Mouse (Mus musculus): ENCODE results near the gene Eef1a2.

Gene Eef1a2

DNA sequence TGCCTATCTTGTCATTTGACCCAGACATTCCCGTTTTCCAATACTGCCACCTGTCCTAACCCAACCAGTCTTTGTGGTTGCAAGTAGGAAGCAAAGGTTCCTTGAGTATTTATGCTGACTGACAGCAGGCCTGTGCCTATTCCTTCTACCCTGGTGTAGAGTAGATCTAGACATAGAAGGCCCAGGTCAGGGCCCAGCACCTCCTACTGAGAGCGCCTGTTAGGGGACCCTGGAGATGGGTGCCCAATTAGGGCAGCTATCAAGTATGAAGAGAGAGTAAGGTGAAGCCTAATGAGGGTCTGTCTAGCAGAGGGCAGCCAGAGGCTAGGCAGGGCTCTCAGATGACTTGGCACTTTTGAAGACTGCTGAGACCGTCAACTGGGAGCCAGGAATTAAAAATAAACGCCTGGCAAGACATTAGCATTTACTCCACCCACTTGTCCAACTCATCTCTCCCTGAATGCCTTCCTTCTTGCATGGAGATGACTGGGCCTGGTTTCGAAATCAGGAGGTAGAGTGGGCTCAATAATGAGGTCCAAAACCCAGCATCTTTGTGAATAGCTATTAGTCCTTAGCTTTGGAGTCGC is 995 bp upstream of the Eef1a2 start:
- no peak for DNase-seq

DNA sequence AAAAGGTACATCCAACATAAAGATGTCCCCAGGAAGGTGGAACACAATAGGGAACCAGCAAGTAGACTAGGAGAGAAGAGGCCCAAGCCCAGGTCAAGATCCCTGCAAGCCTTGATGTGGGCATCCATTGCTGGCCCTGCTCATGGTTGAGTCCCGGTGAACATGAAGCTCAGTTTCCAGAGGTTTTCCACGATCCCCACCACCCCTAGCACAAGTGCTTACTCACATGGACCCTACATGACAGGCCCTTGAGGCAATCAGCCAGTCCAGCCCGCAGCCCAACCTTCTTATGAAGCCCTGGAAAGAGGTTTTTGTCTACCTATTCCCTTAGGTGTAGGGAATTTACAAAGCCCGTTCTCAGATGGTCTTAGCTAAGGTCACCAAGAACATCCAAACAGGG is 366 bp upstream of the Eef1a2 start:
- DNase-seq, result no peak

DNA sequence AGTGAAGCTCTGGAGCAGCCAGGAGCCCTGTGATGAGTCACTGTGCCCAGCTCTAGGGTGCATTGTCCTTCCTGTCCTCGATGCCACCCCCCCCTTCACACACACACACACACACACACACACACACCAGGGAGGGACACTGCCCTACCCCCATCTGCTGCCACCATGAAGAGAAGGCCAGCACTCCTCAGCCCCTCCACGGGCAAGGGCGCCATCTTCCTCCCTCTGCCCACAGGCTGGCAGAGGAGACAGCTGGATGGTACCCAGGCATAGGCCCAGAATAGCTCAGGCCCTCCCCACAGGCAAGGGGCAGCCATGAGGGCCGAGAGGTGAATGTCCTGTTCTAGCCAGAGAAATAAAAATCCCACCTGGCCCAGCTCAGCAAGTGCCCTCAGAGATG is 1.0 kb downstream of the Eef1a2 start:
- no peak for DNase-seq

DNA sequence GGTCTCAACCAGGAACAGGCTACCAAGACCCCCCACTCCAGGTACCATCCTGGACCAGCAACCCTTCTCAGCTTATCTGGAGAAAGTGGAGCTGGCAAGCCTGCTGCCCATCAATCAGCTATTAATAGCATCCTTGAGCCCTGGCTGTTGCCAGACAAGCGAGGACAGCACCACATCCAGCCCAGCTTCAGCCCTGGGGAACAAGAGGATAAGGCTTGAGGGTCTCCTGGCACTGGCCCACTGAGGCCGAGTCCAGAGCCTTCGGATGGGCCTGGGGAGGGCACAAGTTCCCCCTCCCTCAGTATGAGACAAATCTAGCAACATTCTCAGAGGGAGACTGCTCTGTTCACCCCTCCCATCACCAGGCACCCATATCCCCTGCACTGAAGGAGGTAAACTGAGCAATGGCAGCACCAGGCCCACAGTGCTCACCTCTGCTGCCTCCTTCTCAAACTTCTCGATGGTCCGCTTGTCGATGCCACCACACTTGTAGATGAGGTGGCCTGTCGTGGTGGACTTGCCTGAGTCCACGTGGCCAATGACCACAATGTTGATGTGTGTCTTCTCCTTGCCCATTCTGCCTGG is 1.9 kb downstream of the Eef1a2 start:
- DNase-seq, result no peak

DNA sequence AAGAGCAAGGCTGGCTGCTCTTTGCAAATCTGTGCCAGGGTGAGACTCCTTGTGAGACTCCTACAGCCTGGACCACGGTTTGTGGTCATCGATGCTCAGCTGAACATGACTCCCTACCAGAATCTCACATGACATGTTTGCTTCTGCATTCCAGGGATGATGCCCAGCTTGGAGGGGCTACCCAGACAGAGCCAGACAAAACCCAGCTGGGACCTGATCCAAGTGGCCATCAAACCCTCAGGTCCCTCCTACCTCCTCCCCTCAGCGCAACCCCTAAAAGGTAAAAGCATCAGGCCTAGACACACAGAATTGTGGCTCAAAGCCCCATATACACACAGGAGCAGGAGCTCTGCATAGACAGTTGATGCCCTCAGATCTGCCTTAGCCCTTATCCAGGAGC is 2.5 kb downstream of the Eef1a2 start:
- no peak for DNase-seq

DNA sequence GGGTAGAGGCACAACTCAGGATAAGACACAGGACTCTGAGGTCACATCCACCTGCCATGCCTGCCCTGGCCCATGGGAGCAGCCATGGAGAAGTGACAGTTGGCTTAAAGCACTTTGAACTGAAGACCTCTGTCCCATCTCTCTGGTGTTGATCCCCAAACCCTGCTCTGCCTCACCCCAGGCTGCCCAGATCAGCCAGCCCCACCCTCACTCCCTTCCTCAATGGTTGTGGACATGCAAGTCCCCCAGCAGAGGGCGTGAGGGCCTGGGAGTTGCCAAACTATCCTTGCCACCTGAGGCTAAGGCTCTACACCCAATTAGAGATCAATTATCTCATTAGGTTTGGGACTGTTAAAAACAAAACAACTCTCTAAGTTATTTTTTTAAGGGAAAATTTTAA is 3.0 kb downstream of the Eef1a2 start:
- DNase-seq, result peak in 1 of 2 experiments; percentile 26

DNA sequence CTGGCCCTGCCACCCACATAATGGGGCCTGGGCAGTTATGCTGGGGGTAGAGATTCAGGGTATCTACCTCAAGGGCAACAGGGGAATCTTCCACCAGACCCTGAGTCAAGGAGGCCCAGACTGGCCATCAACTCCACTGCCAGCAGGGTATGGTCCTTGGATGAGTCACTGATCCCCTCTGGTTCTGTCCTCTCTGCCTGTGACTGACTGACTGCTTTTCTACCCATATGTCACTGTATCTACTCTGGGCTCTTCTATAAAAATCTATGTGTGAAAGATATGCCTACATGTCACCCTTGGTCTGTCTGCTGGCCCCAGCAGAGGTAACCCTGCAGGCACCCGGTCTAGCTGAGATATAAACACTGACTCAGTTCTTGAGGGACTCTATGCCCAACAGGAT is 3.7 kb downstream of the Eef1a2 start:
- no peak for DNase-seq

DNA sequence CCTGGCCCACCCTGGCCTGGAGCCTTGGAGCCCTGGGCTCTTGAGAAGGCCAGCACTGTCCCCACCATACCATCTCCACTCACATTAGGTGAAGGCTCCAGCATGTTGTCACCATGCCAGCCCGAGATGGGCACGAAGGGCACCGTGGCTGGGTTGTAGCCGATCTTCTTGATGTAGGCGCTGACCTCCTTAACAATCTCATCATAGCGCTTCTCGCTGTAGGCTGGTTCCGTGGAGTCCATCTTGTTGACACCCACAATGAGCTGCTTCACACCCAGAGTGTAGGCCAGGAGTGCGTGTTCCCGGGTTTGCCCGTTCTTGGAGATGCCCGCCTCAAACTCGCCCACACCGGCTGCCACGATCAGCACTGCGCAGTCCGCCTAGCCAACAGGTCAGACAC is 4.1 kb downstream of the Eef1a2 start:
- DNase-seq, result no peak

DNA sequence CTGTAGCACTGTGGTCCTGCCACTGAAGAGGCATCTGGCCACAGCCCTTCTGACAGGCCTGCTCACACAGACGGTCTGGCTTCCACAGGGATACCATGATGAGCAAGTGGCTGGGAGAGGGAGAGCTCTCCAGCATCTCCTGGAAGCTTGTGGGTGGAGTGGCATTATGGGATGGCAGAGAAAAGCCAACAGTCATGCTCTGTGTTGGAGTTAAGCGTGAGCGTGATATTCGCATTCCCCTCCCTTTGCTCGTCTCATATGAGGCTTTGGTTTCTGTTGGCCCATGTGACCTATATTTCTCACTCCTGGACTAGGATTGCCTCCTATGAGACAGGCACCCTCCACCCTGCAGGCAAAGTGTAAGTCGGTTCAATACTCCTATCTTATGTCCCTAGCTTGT is 6.5 kb downstream of the Eef1a2 start:
- DNase-seq, result no peak

DNA sequence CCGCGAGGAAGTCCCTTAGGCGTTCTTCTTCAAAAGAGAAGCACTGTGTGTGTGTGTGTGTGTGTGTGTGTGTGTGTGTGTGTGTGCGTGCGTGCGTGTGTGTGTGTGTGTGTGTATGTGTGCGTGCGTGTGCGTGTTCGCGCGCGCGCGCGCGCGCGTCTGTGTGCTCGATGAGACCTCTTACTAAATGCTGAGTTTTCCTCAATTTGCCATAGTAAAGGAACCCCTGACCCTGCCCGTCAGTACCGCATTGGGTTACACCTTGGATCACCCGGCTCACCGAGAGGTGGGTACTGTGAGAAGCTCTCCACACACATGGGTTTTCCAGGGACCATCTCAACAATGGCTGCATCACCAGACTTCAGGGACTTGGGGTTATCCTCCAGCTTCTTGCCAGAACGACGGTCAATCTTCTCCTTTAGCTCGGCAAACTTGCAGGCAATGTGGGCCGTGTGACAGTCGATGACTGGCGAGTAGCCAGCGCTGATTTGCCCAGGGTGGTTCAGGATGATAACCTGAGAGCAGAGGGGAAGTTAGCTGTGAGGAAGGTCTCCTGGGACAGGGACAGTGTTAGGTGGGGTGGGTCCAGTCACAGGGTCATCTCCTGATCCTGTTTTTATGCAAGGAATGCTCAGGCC is 8.4 kb downstream of the Eef1a2 start:
- no peak for DNase-seq

DNA sequence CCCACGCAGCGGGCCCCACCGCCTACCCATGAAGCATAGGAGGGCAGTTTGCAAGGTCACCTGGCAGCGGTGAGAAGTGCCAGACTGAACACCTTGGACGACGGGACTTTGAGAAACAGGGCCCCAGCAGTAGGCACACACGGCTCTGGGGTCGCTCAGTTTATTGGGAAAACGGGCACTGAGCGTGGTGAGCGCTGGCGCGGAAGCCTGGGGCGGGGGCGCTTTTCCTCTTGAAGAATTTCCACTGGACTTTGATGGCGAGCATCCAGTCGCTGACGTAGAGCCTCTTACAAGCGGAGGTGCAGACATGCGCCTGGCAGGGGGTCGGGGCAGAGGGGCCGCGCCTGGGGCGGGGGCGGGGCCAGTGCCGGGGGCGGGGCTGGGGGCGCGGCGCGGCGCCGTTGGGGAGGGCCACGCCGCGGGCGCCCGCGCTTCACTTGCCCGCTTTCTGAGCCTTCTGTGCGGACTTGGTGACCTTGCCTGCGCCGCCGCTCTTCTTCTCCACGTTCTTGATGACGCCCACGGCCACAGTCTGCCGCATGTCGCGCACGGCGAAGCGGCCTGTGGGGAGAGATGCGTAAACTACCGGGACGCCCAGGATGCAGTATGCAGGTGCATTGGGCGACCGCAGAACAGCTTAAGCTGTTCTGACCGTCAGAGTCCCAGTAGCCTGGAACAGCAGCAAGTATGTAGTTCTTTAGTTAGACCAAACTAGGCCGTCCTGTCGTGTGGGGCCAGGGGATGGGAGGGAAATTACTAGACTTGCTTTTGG is 9.1 kb downstream of the Eef1a2 start:
- no peak for DNase-seq

DNA sequence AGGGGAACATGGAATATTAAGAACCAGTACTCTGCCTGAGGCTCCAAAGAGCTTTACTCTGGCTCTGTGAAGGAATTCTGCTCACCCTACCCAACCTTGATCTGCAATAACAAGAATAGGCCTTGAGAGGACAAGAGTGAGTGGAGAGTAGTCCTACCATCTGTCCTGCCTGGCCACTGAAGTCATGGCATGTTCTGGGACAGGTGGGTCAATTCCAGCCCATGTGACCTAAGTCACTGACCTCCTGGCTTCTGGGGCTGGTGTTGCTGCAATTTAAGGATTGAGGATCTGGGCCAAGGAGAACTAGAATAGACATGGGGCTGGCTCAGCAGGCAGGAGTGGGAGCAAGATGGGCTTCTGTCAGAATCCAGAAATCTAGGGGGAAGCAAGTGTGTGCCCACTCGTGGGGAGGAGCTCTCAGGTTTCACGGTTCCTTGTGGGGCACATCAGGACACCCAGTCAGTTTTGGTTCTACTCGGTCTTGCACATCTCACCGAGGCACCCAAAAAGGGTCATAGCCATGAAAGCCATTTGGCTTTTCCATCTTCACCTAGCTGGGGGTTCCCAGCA is 9.8 kb downstream of the Eef1a2 start:
- no peak for DNase-seq

DNA sequence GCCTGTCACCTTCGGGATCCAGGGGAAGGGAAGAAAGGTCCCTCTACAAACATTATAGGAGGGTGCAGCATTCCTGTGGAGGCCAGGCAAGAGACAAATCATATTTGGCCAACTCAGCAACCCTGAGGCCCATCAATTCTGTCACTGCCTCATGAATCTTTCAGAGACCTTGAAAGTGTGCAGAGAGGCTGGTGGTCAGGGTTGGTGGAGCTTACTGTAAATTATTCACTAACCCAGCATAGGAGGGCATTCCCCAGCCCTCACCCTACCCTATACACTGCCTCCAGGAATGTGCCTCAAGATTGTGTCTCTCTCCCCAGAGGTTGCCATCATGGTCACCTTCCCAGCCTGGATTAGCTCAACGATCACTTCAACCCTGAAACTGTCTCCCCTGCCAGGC is 12.1 kb downstream of the Eef1a2 start:
- no peak for DNase-seq

DNA sequence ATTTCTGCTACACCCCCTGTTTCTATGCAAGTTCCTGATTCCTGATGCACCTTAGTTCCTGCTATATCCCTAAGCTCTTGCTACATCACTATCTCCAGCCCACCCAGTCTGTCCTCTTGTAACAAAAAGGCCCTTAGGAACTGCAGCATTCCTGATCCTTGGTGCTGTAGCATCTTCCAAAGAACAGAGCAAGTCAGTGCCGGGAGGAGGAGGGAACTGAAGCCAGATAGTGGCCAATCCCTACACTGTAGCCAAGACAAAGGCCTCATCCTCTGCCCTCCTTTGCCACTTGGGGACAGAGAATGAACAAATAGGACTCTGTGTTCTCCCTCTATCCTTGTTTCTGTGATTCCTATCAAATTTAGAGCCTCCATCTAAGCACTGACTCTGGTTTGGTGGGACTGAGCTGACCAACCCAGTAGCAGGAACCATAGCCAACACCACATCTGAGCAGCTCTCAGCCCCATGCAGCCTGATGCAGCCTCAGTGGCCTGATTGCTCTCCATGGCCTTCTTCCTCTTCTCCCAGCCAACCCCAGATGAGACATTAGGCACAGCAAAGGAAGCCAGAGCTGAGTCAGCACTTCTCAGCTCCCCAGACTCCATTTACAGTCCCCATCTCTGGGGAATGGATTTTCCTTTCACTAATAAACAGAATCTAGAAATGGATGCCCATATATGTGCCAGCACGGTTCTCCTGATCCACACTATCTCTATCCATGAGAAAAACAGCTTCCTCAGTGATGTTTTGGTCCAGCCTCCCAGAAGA is 13.1 kb downstream of the Eef1a2 start:
- DNase-seq, result no peak

DNA sequence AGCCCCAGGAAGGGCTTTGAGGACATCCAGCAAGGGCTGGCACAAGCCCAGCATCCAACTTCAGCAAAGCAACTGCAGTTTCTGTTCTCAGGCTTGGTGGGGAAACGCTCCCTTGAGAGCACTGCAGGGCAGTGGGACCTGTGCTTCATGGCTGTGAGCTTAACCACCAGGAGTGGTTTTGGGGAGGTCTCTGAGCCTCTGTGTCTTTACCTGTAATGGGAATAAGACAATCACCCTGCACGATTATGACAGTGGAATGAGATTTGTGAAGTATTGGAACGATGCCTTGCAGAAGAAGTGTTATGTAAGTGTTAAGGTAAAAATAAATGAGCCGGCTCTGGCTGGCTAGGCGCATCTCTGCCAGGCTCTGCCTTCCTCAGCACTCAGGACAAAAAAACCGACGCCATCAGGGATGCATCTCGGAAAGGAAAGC is 14.1 kb downstream of the Eef1a2 start:
- no peak for DNase-seq

DNA sequence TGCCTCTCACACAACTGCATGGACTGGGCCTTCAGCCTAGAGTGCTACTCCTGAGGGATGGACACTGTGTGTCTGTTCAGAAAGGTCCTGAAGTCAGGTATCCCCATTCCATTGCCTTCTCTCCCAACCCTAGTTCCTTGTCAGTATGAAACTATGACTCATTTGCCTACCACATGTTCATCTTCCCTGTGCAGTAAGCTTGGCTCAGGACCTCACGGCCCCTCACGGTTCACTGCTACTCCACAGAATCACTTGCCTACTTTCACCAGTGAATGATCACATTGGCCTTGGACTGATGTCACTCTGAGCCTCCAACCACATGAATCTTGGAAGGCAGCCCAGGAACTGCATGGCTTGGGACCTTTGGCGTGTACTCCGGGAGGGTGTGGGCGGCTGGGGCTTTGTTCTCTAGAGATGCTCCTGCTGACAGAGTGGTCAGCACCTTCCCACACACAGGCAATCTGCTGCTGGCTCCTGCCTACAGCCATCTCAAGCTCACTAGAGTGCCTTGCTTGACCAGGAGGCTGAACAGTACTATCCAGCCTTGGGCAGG is 17.1 kb downstream of the Eef1a2 start:
- DNase-seq, result no peak

DNA sequence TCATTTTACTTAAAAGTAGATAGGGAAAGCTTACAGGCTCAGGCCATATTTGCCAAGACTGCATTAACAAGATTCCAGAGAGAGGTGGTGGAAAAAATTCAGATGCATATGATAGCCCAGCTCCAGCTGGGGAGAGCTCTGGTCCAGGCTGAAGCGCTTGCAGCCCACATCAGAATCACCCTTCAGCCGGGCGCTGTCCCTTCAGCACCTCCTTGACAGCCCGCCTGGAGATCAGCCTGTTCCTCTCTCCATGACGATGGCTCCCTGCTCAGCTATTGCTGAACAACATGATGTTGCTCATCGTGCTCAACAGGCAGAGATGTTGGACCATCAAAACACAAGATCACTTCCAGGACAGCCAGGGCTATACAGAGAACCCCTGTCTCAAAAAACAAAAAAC is 19.9 kb downstream of the Eef1a2 start:
- no peak for DNase-seq

DNA sequence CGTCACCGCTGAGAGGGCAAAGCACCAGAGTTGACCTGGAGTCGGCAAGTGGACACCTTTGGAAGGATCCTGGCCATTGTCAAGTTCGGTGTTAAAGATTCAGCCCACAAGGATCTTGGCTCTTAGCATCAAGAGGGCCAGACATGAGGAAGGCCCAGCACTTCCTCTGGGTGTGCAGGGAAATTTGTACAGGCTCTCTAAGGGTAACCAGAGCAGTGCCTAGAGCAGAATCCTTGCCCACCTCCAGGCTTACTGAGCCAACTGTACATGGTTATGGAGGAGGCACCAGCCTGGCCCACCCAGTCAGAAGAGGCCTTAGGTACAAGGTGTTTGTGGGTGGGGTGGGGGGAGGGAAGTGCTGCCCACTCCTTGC is 21.4 kb downstream of the Eef1a2 start:
- no peak for DNase-seq

DNA sequence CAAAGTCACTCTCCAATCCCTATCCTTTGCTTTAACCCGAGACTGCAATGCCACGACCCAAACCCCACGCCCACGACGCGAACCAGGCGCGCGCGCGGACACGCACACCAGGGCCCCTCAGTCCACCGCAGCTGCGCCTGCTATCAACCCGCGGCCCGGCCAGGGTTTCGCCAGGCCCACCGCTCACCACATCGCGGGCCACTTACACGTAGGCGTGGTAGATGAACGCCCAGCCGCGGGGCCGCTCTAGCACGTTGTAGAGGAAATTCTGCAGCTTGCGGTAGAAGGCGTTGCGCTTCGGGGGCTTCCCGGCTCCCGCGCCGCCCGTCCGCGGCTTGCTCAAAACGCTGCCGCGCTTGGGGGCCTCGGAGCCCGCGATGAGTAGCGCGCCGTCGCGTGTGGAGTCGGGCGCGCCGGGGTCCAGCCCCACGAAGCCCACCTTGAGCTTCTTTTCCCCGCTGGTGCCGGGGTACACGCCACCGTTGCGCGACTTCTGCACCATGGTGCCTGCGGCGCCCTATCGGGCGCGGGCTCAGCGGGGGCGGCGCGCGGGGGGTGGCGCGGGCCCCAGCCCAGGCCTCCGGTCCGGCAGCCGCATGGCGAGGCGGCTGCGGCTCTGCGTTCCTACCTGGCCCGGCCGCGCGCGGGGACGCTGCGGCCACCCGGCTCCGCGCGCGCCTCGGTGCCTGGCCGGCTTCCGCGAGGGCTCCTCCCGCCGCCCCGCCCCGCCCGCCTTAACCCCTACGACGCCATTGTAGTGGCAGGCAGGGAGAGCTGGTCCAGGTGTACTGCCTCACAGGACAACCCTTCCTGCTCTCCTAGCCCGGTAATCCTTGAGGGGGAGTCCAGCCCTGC is 22.0 kb downstream of the Eef1a2 start, which contains the start of gene Kcnq2:
TSS of gene Kcnq2 (minus strand) at position 710 of the 855 bp plus-strand sequence.
- DNase-seq, result no peak

DNA sequence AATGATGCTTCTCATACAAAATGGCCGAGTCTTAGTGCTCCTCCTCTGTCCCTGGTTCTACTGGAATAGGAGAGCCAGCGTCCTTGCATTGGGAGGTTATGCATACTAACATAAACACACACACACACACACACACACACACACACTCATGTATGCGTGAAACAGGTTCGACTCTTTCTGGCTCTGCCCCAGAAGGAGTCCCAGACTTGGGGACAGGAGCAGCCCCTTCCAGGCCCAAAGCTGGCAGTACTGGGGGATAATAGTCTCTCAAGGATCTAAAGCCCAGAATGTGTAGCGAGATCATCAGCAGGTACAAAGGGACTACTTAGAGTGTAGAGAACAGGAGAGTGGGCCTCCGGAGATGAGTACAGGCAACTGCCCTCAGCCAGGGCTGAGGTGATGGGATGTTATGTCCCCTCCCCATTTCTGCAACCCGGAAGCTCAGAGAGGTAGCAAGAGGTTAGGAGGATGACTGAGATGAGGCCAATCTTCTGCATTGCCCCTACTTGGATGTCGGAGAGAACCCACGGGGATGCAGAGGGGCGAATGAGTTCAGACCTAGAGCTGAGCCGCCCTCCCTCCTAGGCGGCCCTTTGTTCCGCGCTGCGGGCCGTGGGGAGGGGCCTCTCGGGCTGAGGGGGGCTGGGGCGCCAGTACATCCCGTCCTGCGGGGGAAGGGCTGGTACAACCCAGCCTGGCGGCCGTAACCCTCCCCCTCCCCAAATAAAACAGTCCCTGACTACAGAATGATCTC is 22.8 kb downstream of the Eef1a2 start:
- DNase-seq, result no peak

DNA sequence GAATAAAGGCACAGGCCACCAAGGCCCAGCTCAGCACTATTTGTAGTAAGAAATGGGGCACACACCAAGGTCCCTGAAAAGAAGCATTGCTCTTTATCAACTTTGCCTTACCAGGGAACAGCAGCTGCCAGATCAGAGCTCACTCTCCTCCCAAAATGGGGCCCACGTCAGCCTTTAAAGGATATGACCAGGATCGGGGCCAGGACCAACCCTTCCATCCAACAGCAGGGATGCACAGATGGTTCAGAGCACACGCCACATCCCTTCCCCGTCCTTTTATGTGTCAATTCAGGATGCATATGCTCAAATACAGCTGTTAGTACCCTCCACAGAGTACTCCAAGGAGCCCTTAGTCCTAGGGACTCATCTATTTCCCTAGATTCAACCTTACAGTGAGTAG is 26.6 kb downstream of the Eef1a2 start:
- no peak for DNase-seq
